Mouse (Mus musculus) midbrain, embryonic 12.5 days (tissue): ENCODE measurements at regions not wholly inside any gene's neighbourhood (a gene's known extent, or its start where the extent isn't known, plus 50 kb on each side); places are given as distances from the start of the nearest gene placed in this dataset.
A peak's percentile ranks its signal among the peaks of the same experiment; 100 is the strongest.

Experiments used
- ATAC-seq: fragments of 200-750 bp; cut with Nextera tagmentation; 2 replicates; pipeline ENCODE4 v1.8.0; 2017; ENCODE audit warnings: low read depth, moderate TSS enrichment, moderate library complexity; ENCODE audit not compliant: low FRiP score
- H3K27ac ChIP-seq: fragments of 300-500 bp; sonication (generic); replicated peaks from 2 replicates; pipeline ENCODE4 v1.5.1; 2016; ENCODE audit warnings: mild to moderate bottlenecking
- H3K27me3 ChIP-seq: fragments of 300-500 bp; sonication (generic); 2 replicates; pipeline ENCODE4 v1.6.1; 2016; ENCODE audit warnings: mild to moderate bottlenecking
- H3K36me3 ChIP-seq: fragments of 300-500 bp; sonication (generic); 2 replicates; pipeline ENCODE4 v1.6.1; 2016
- H3K4me1 ChIP-seq: fragments of 300-500 bp; sonication (generic); 2 replicates; pipeline ENCODE4 v1.6.1; 2016
- H3K4me2 ChIP-seq: fragments of 300-500 bp; sonication (generic); replicated peaks from 2 replicates; pipeline ENCODE4 v1.6.1; 2016; ENCODE audit warnings: mild to moderate bottlenecking, moderate library complexity
- H3K4me3 ChIP-seq: fragments of 300-500 bp; sonication (generic); 2 replicates; pipeline ENCODE4 v1.5.1; 2016; ENCODE audit warnings: mild to moderate bottlenecking
- H3K9ac ChIP-seq: fragments of 300-500 bp; sonication (generic); replicated peaks from 2 replicates; pipeline ENCODE4 v1.6.1; 2016; ENCODE audit warnings: mild to moderate bottlenecking, moderate library complexity
- H3K9me3 ChIP-seq: fragments of 300-500 bp; sonication (generic); 2 replicates; pipeline ENCODE4 v1.6.1; 2016; ENCODE audit warnings: mild to moderate bottlenecking
- WGBS: fragments of 180-500 bp; shearing (Covaris S2); methylation state at CpG from one replicate; pipeline ENCODE4 v1.1.7; 2016; 5-methylcytosine and 5-hydroxymethylcytosine counted together

GRCm38 (mm10) chr13:115308586-115308985 lies 206.8 kb upstream of the Itga1 start:
- Histone ChIP-seq H3K27ac (no peak overlapping the region), H3K4me3 (no peak overlapping the region), H3K27me3 (no peaks in the 10 kb centered on the region), H3K9me3 (no peaks in the 10 kb centered on the region), H3K9ac (no peak overlapping the region), H3K4me1 (no peaks in the 10 kb centered on the region), H3K4me2 (no peak overlapping the region), H3K36me3 (no peaks in the 10 kb centered on the region)
- ATAC-seq: no peak
- WGBS: 69% methylated on average over 3 of the region's 3 CpGs

GRCm38 (mm10) chr13:115287371-115287770 lies 185.6 kb upstream of the Itga1 start:
- no peak overlapping the region for H3K4me3 ChIP-seq
- no peak overlapping the region for H3K4me2 ChIP-seq
- 41% methylated on average over 3 of the region's 3 CpGs for WGBS
- H3K27me3 ChIP-seq: no peaks in the 10 kb centered on the region
- H3K4me1 ChIP-seq: no peaks in the 10 kb centered on the region
- H3K36me3 ChIP-seq: no peaks in the 10 kb centered on the region
- no peak overlapping the region for H3K27ac ChIP-seq
- H3K9ac ChIP-seq: no peak overlapping the region
- no peak for ATAC-seq
- H3K9me3 ChIP-seq: no peaks in the 10 kb centered on the region

GRCm38 (mm10) chr13:115266164-115266563 lies 164.4 kb upstream of the Itga1 start:
- no peak for ATAC-seq
- H3K9me3 ChIP-seq: no peaks in the 10 kb centered on the region
- H3K36me3 ChIP-seq: no peaks in the 10 kb centered on the region
- no peaks in the 10 kb centered on the region for H3K27me3 ChIP-seq
- H3K27ac ChIP-seq: no peak overlapping the region
- H3K4me3 ChIP-seq: no peak overlapping the region
- no peak overlapping the region for H3K9ac ChIP-seq
- no peaks in the 10 kb centered on the region for H3K4me1 ChIP-seq
- 80% methylated on average over 6 of the region's 6 CpGs for WGBS
- no peak overlapping the region for H3K4me2 ChIP-seq

- no peak overlapping the region for H3K4me2 ChIP-seq
- no peaks in the 10 kb centered on the region for H3K36me3 ChIP-seq
- H3K4me1 ChIP-seq: peaks cover 6% of the 10 kb centered on the region; the same call in 1 of the 2 replicates
- no peak overlapping the region for H3K4me3 ChIP-seq
- H3K27ac ChIP-seq: 0 out of 2 replicates have a peak overlapping the region, but pooled peaks have one; percentile 2
- peak; percentile 61 for ATAC-seq
- WGBS: 58% methylated on average over 2 of the region's 2 CpGs
- no peaks in the 10 kb centered on the region for H3K9me3 ChIP-seq
- H3K9ac ChIP-seq: no peak overlapping the region
- no peaks in the 10 kb centered on the region for H3K27me3 ChIP-seq
These were observed 155.6 kb upstream of the Itga1 start for GRCm38 (mm10) chr13:115257345-115257744.

GRCm38 (mm10) chr13:115252541-115252940 lies 150.8 kb upstream of the Itga1 start:
- Histone ChIP-seq H3K4me3 (no peak overlapping the region), H3K4me2 (no peak overlapping the region), H3K9ac (no peak overlapping the region), H3K36me3 (no peaks in the 10 kb centered on the region), H3K4me1 (peaks cover 5% of the 10 kb centered on the region; the same call in 1 of the 2 replicates), H3K9me3 (no peaks in the 10 kb centered on the region), H3K27ac (no peak overlapping the region), H3K27me3 (no peaks in the 10 kb centered on the region)
- 63% methylated on average over 3 of the region's 3 CpGs for WGBS
- no peak for ATAC-seq

GRCm38 (mm10) chr13:115231981-115232380 lies 130.2 kb upstream of the Itga1 start:
- WGBS: 98% methylated on average over 4 of the region's 4 CpGs
- ATAC-seq: no peak

GRCm38 (mm10) chr13:115230494-115230893 lies 128.7 kb upstream of the Itga1 start:
- Histone ChIP-seq H3K9me3 (no peaks in the 10 kb centered on the region), H3K4me3 (no peak overlapping the region), H3K36me3 (no peaks in the 10 kb centered on the region), H3K27ac (no peak overlapping the region), H3K27me3 (no peaks in the 10 kb centered on the region; the same call in 1 of the 2 replicates), H3K4me1 (peaks cover 4% of the 10 kb centered on the region; the same call in 1 of the 2 replicates), H3K9ac (no peak overlapping the region), H3K4me2 (no peak overlapping the region)
- peak; percentile 59; the same call in 1 of the 2 replicates for ATAC-seq
- WGBS: 28% methylated on average over 13 of the region's 13 CpGs

More at GRCm38 (mm10) chr13:115231981-115232380, 130.2 kb upstream of the Itga1 start:
- Histone ChIP-seq H3K27ac (no peak overlapping the region), H3K36me3 (no peaks in the 10 kb centered on the region), H3K4me3 (no peak overlapping the region), H3K27me3 (no peaks in the 10 kb centered on the region; the same call in 1 of the 2 replicates), H3K9ac (no peak overlapping the region), H3K4me1 (peaks cover under 1% of the 10 kb centered on the region; the same call in 1 of the 2 replicates), H3K9me3 (no peaks in the 10 kb centered on the region), H3K4me2 (no peak overlapping the region)

- no peak overlapping the region for H3K4me3 ChIP-seq
- ATAC-seq: no peak
- H3K36me3 ChIP-seq: no peaks in the 10 kb centered on the region
- H3K9ac ChIP-seq: no peak overlapping the region
- H3K4me2 ChIP-seq: no peak overlapping the region
- peaks cover 4% of the 10 kb centered on the region; the same call in 1 of the 2 replicates for H3K4me1 ChIP-seq
- no peaks in the 10 kb centered on the region; the same call in 1 of the 2 replicates for H3K27me3 ChIP-seq
- 47% methylated on average over 6 of the region's 6 CpGs for WGBS
- H3K27ac ChIP-seq: no peak overlapping the region
- H3K9me3 ChIP-seq: no peaks in the 10 kb centered on the region
These were observed 125.1 kb upstream of the Itga1 start for GRCm38 (mm10) chr13:115226824-115227223.

GRCm38 (mm10) chr13:115219701-115220100 lies 117.9 kb upstream of the Itga1 start:
- ATAC-seq: no peak
- H3K4me1 ChIP-seq: no peaks in the 10 kb centered on the region
- no peak overlapping the region for H3K9ac ChIP-seq
- no peaks in the 10 kb centered on the region for H3K36me3 ChIP-seq
- no peaks in the 10 kb centered on the region for H3K27me3 ChIP-seq
- H3K4me2 ChIP-seq: no peak overlapping the region
- H3K9me3 ChIP-seq: no peaks in the 10 kb centered on the region
- no peak overlapping the region for H3K4me3 ChIP-seq
- WGBS: 69% methylated on average over 2 of the region's 2 CpGs
- no peak overlapping the region for H3K27ac ChIP-seq

GRCm38 (mm10) chr13:115211285-115211684 lies 109.5 kb upstream of the Itga1 start:
- 92% methylated on average over 3 of the region's 3 CpGs for WGBS
- Histone ChIP-seq H3K9me3 (no peaks in the 10 kb centered on the region), H3K4me1 (no peaks in the 10 kb centered on the region), H3K36me3 (no peaks in the 10 kb centered on the region), H3K4me2 (no peak overlapping the region), H3K9ac (no peak overlapping the region), H3K27me3 (no peaks in the 10 kb centered on the region), H3K4me3 (no peak overlapping the region), H3K27ac (no peak overlapping the region)
- ATAC-seq: no peak

GRCm38 (mm10) chr13:115210643-115211208 lies 109.0 kb upstream of the Itga1 start:
- Histone ChIP-seq H3K36me3 (no peaks in the 10 kb centered on the region), H3K27ac (no peak overlapping the region), H3K9me3 (no peaks in the 10 kb centered on the region), H3K4me3 (no peak overlapping the region), H3K4me1 (no peaks in the 10 kb centered on the region), H3K27me3 (no peaks in the 10 kb centered on the region), H3K4me2 (no peak overlapping the region), H3K9ac (no peak overlapping the region)
- ATAC-seq: no peak
- 79% methylated on average over 10 of the region's 10 CpGs for WGBS

- Histone ChIP-seq H3K4me3 (no peak overlapping the region), H3K9me3 (no peaks in the 10 kb centered on the region), H3K27ac (no peak overlapping the region), H3K4me1 (no peaks in the 10 kb centered on the region), H3K9ac (no peak overlapping the region), H3K27me3 (no peaks in the 10 kb centered on the region), H3K4me2 (no peak overlapping the region), H3K36me3 (no peaks in the 10 kb centered on the region)
- WGBS: 96% methylated on average over 3 of the region's 3 CpGs
- no peak for ATAC-seq
These were observed 107.8 kb upstream of the Itga1 start for GRCm38 (mm10) chr13:115209402-115210192.
